Mouse (Mus musculus) MEL (cell line): ENCODE measurements around the gene Gldc. TPM values are rescaled to one million over a fixed set of nuclear protein-coding genes. Genes with fewer than 3 reads are reported as not detected.

ENCODE experiments used
- DNase-seq: peaks from one replicate; pipeline ENCODE4 v3.0.0; 2011; ENCODE audit warnings: low read depth, low spot score
- H3K27ac ChIP-seq: 2 replicates; pipeline ENCODE4 v1.5.1; 2012; ENCODE audit warnings: low read depth, mild to moderate bottlenecking, control low read depth, low read length, moderate library complexity; ENCODE audit not compliant: control insufficient read depth
- H3K27me3 ChIP-seq, 2 experiments: fragments of 150-350 bp in 1 of 2; sonication (generic) in 1 of 2; 2 replicates each; pipeline ENCODE4 v1.6.1; 2012; ENCODE audit warnings: low read length in 2 of 2, mild to moderate bottlenecking in 2 of 2, improper control_type of control experiment in 1 of 2, moderate library complexity in 1 of 2; ENCODE audit not compliant: insufficient read depth in 2 of 2, control insufficient read depth in 1 of 2
- H3K36me3 ChIP-seq, 2 experiments: 2 replicates each; pipeline ENCODE4 v1.6.1; 2012 to 2014; ENCODE audit warnings: low read length in 2 of 2, improper control_type of control experiment in 1 of 2, inconsistent platforms in 1 of 2, mild to moderate bottlenecking in 1 of 2; ENCODE audit not compliant: insufficient read depth in 2 of 2, control insufficient read depth in 1 of 2
- H3K4me1 ChIP-seq, 2 experiments: fragments of 150-350 bp in 1 of 2; sonication (generic) in 1 of 2; 2 replicates each; pipeline ENCODE4 v1.6.1; 2012; ENCODE audit warnings: low read length in 2 of 2, improper control_type of control experiment in 1 of 2, mild to moderate bottlenecking in 1 of 2; ENCODE audit not compliant: insufficient read depth in 2 of 2, control insufficient read depth in 1 of 2
- H3K4me3 ChIP-seq, 2 experiments: fragments of 150-350 bp in 1 of 2; sonication (generic) in 1 of 2; 2 replicates each; pipeline ENCODE4 v1.5.1; 2012; ENCODE audit warnings: low read depth in 2 of 2, low read length in 2 of 2, mild to moderate bottlenecking in 2 of 2, moderate library complexity in 2 of 2, control low read depth in 1 of 2, improper control_type of control experiment in 1 of 2; ENCODE audit not compliant: control insufficient read depth in 1 of 2, insufficient read depth in 1 of 2
- H3K79me2 ChIP-seq: 2 replicates; pipeline ENCODE4 v1.6.1; 2012; ENCODE audit warnings: mild to moderate bottlenecking, low read length, moderate library complexity; ENCODE audit not compliant: control insufficient read depth, poor library complexity, insufficient read depth
- H3K9ac ChIP-seq: 2 replicates; pipeline ENCODE4 v1.6.1; 2012; ENCODE audit warnings: low read depth, mild to moderate bottlenecking, control low read depth, low read length, moderate library complexity; ENCODE audit not compliant: control insufficient read depth, poor library complexity, severe bottlenecking
- H3K9me3 ChIP-seq: fragments of 150-350 bp; sonication (generic); replicated peaks from 2 replicates; pipeline ENCODE4 v1.6.1; 2012; ENCODE audit warnings: mild to moderate bottlenecking, low read length, improper control_type of control experiment, moderate library complexity; ENCODE audit not compliant: insufficient read depth
- CHD2 ChIP-seq: IDR thresholded peaks from 2 replicates; pipeline ENCODE4 v1.6.1; 2011; ENCODE audit warnings: low read length, improper control_type of control experiment
- CTCF ChIP-seq, 3 experiments: IDR thresholded peaks in 2 of 3; conservative IDR thresholded peaks in 1 of 3; 2 replicates each; pipeline ENCODE4 v1.5.1; 2011 to 2012; ENCODE audit warnings: low read length in 3 of 3, low read depth in 2 of 3, mild to moderate bottlenecking in 2 of 3, improper control_type of control experiment in 1 of 3, inconsistent platforms in 1 of 3, mixed read lengths in 1 of 3, moderate library complexity in 1 of 3; ENCODE audit not compliant: control insufficient read depth in 1 of 3, insufficient read depth in 1 of 3, poor library complexity in 1 of 3, severe bottlenecking in 1 of 3
- E2F4 ChIP-seq: IDR thresholded peaks from 2 replicates; pipeline ENCODE4 v1.6.1; 2011; ENCODE audit warnings: low read depth, low read length, improper control_type of control experiment, borderline replicate concordance
- EP300 ChIP-seq, 2 experiments: IDR thresholded peaks; 2 replicates each; pipeline ENCODE4 v1.6.1; 2011; ENCODE audit warnings: improper control_type of control experiment in 2 of 2, low read length in 2 of 2, low read depth in 1 of 2, mild to moderate bottlenecking in 1 of 2
- ETS1 ChIP-seq: IDR thresholded peaks from 2 replicates; pipeline ENCODE4 v1.6.1; 2012; ENCODE audit warnings: low read depth, mild to moderate bottlenecking, inconsistent platforms, low read length, improper control_type of control experiment, moderate library complexity
- GABPA ChIP-seq: IDR thresholded peaks from 2 replicates; pipeline ENCODE4 v1.6.1; 2012; ENCODE audit warnings: low read depth, mild to moderate bottlenecking, inconsistent platforms, low read length, improper control_type of control experiment, moderate library complexity
- GATA1 ChIP-seq: IDR thresholded peaks from 2 replicates; pipeline ENCODE4 v1.6.1; 2011; ENCODE audit warnings: low read depth, low read length, improper control_type of control experiment
- KAT2A ChIP-seq: conservative IDR thresholded peaks from 2 replicates; pipeline ENCODE4 v1.6.1; 2012; ENCODE audit warnings: low read depth, low read length, improper control_type of control experiment, inconsistent platforms
- MAZ ChIP-seq: IDR thresholded peaks from 2 replicates; pipeline ENCODE4 v1.6.1; 2012; ENCODE audit warnings: low read depth, mild to moderate bottlenecking, inconsistent platforms, low read length, improper control_type of control experiment
- MXI1 ChIP-seq: IDR thresholded peaks from 2 replicates; pipeline ENCODE4 v1.6.1; 2011; ENCODE audit warnings: mild to moderate bottlenecking, low read depth, low read length, improper control_type of control experiment
- MYC ChIP-seq: IDR thresholded peaks from 2 replicates; pipeline ENCODE4 v1.6.1; 2011; ENCODE audit warnings: low read depth, mild to moderate bottlenecking, low read length, improper control_type of control experiment, moderate library complexity
- POLR2AphosphoS5 ChIP-seq: IDR thresholded peaks from 2 replicates; pipeline ENCODE4 v1.6.1; 2012; ENCODE audit warnings: low read depth, borderline replicate concordance, mild to moderate bottlenecking, inconsistent platforms, low read length, moderate library complexity, mixed read lengths
- RCOR1 ChIP-seq: IDR thresholded peaks from 2 replicates; pipeline ENCODE4 v1.6.1; 2012; ENCODE audit warnings: low read depth, mild to moderate bottlenecking, inconsistent platforms, low read length, improper control_type of control experiment
- SMC3 ChIP-seq: IDR thresholded peaks from 2 replicates; pipeline ENCODE4 v1.6.1; 2011; ENCODE audit warnings: low read depth, low read length, improper control_type of control experiment
- TAL1 ChIP-seq: IDR thresholded peaks from 2 replicates; pipeline ENCODE4 v1.6.1; 2012; ENCODE audit warnings: mild to moderate bottlenecking, inconsistent platforms, low read length, moderate library complexity, mixed read lengths
- USF1 ChIP-seq: IDR thresholded peaks from 2 replicates; pipeline ENCODE4 v1.6.1; 2014; ENCODE audit warnings: low read depth, mild to moderate bottlenecking, inconsistent platforms, low read length, improper control_type of control experiment, moderate library complexity
- USF2 ChIP-seq, 2 experiments: IDR thresholded peaks; 2 replicates each; pipeline ENCODE4 v1.6.1; 2011 to 2012; ENCODE audit warnings: improper control_type of control experiment in 2 of 2, low read length in 2 of 2, borderline replicate concordance in 1 of 2, inconsistent platforms in 1 of 2, low read depth in 1 of 2, mild to moderate bottlenecking in 1 of 2; ENCODE audit not compliant: insufficient read depth in 1 of 2
- ZC3H11A ChIP-seq: IDR thresholded peaks from 2 replicates; pipeline ENCODE4 v1.6.1; 2012; ENCODE audit warnings: low read depth, mild to moderate bottlenecking, inconsistent platforms, low read length, improper control_type of control experiment
- polyA plus RNA-seq, 2 experiments: library from polyadenylated mRNA; stranded (reverse) in 1 of 2; unstranded in 1 of 2; fragments of >175 nt in 1 of 2; fragments of >200 nt in 1 of 2; gene quantifications; 2 replicates each; pipeline versions ENCODE4 v1.2.1 to v1.2.4; 2012; ENCODE audit warnings: low replicate concordance in 2 of 2, low read depth in 1 of 2; ENCODE audit not compliant: insufficient read length in 2 of 2, insufficient read depth in 1 of 2, missing spikeins in 1 of 2
- total RNA-seq: library from RNA; depleted of rRNA; stranded (reverse); fragments of 300-350 nt; gene quantifications from 2 replicates; pipeline ENCODE4 v1.2.3, GENCODE M21; 2012

Gldc gene
- total and polyA plus RNA-seq, 3 experiments = 0.04 to 1.2 TPM; not detected in 1

DNA sequence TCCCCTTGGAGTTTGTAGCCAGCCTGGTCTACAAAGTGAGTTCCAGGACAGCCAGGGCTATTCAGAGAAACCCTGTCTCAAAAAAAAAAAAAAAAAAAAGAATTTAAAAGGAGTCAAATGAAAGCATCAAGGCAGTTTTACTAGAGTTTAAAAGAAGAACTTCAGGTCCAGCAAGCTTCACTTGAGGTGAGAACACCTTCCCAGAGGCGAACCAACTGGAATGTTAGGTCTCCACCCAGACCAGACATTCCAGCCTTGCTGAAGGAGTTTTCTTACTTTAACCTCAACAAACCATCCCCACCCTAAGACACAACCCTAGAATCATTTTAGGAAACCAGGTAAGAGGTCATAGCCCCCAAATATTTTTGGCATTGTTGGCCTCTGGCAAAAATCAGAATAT, 4.8 kb upstream of the Gldc start:
- Histone ChIP-seq H3K9ac (no peak overlapping the region), H3K36me3 (no peaks in the 10 kb centered on the region), H3K79me2 (no peaks in the 10 kb centered on the region), H3K27me3 (no peaks in the 10 kb centered on the region; a peak in 1 of 4 replicates), H3K9me3 (no peaks in the 10 kb centered on the region), H3K4me3 (no peak overlapping the region), H3K4me1 (no peaks in the 10 kb centered on the region), H3K27ac (no peak overlapping the region)
- no peak for DNase-seq
- TF ChIP-seq GATA1 (no peak), MXI1 (no peak), MYC (no peak), E2F4 (no peak), ZC3H11A (no peak)

DNA sequence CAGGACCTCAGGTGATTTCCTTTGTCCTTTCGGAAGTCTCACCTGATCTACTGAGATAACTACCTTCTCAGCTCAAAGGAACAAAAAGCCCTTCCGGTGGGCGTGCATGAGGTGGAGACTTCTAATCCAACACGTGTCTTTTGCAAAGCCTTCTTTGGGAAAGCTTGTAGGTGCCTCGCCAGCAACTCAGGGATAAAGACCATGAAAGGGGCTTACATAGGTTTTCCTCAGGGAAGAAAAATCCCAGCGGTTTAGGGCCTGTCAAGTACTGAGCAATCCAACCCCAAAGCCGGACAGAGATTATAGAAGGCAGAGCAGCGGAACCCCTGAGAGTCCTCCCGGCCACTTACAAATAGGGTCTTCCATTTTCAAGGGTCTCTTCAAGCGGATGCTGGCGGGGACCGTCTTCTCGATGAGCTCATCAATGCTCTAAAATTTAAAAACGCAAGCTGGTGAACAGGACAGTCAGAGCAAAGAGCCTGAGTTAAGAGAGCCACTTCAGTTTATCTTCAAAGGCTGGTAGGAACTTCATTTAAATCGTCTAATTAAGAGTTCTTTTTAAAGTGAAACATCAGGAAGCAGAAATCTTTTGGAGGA, 1.1 kb downstream of the Gldc start:
- H3K36me3 ChIP-seq = no peaks in the 10 kb centered on the region
- TF ChIP-seq E2F4 (no peak), GABPA (no peak), USF2 (IDR thresholded peaks at IDR 0.05; ENCODE audit: borderline replicate concordance in 1 of 2, insufficient read depth in 1 of 2, low read depth in 1 of 2, low read length in 2 of 2) (no peak), RCOR1 (no peak), SMC3 (no peak), USF1 (no peak), MYC (no peak), ETS1 (no peak), TAL1 (no peak), CHD2 (no peak), KAT2A (no peak), POLR2AphosphoS5 (no peak), MAZ (no peak), CTCF (IDR thresholded peaks at IDR 0.05 in 2 of 3, conservative IDR thresholded peaks at IDR 0.05 in 1 of 3; ENCODE audit: control insufficient read depth in 1 of 3, insufficient read depth in 1 of 3, low read depth in 2 of 3, low read length in 3 of 3, poor library complexity in 1 of 3, severe bottlenecking in 1 of 3) (no peak), EP300 (IDR thresholded peaks at IDR 0.05; ENCODE audit: low read depth in 1 of 2, low read length in 2 of 2) (no peak)
- H3K27me3 ChIP-seq = no peaks in the 10 kb centered on the region; a peak in 1 of 4 replicates
- no peaks in the 10 kb centered on the region for H3K79me2 ChIP-seq
- no peaks in the 10 kb centered on the region for H3K4me1 ChIP-seq
- no peaks in the 10 kb centered on the region for H3K9me3 ChIP-seq
- no peak overlapping the region for H3K27ac ChIP-seq
- no peak overlapping the region for H3K9ac ChIP-seq
- H3K4me3 ChIP-seq = no peak overlapping the region
- no peak for DNase-seq
